Mouse (Mus musculus) spleen, adult 18-20 months (tissue): ENCODE measurements around the gene Ccdc84.
"Not testable (repeated sequence)": the region's sequence is repeated elsewhere in the genome, so short reads cannot be mapped to it uniquely, and the experiment has no call there.

Experiments used
- DNase-seq, 2 experiments: peaks; one replicate each; pipeline ENCODE4 v3.0.0; 2022; ENCODE audit warnings: mixed read lengths in 2 of 2

Ccdc84 gene

DNA sequence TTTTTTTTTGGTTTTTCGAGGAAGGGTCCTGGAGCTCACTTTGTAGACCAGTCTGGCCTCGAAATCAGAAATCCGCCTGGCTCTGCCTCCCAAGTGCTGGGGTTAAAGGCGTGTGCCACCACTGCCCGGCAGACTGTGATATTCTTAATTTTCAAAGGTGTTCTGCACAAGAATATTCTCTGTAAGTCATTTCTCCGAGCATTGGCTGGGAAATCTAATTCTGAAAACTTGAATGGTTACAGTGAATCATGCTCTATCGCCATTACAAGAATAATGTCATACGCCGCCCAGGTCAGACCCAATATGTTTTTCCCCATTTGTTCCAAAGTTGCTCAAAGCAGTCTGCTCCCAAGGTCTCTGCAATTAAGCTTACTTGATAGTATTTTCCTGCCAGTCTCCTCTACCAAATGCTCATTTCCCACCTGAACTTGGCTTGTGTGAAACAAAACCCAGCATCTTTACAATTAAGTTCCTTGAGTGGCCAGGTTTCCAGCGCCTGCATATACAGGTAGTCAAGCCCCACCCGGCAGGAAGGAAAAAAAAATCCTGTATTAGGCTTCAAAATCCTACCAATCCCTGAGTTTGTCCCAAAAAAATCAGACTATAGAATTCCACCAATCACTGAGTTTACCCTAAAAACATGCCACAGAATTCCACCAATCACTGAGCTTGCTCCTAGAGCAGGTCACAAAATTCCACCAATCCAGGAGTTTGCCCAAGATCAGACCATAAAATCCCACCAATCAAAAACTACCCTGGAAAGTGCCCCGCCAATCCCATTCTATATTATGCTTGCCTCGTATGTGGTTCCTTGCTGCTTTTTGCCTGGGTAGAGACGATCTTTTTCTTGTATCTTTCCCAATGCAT, at the start of gene Ccdc84:
Gene Ccdc84, minus strand, starts transcription at position 51 of the 867 bp plus-strand sequence.
- DNase-seq = no peak

DNA sequence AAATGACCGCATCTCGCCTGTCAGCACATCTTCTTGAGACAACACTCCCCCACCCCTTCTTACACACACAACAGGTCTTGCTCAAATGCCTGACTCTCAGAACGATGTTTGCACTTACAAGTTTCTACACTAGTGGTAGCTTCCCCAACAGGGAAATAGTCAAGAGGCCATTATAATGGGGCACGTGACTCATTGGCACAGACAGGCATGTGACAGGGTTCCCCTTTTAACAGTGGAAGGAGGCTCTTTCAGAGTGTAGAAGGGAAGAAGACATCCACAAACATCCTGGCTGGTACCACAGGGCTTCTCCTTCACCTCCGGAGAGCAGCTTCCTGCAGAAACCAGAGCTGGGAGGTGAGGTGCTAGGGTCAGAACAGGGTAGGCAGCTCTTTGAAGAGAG, 43.6 kb upstream of the Ccdc84 start:
- peak in 1 of 2 experiments; percentile 10 for DNase-seq

DNA sequence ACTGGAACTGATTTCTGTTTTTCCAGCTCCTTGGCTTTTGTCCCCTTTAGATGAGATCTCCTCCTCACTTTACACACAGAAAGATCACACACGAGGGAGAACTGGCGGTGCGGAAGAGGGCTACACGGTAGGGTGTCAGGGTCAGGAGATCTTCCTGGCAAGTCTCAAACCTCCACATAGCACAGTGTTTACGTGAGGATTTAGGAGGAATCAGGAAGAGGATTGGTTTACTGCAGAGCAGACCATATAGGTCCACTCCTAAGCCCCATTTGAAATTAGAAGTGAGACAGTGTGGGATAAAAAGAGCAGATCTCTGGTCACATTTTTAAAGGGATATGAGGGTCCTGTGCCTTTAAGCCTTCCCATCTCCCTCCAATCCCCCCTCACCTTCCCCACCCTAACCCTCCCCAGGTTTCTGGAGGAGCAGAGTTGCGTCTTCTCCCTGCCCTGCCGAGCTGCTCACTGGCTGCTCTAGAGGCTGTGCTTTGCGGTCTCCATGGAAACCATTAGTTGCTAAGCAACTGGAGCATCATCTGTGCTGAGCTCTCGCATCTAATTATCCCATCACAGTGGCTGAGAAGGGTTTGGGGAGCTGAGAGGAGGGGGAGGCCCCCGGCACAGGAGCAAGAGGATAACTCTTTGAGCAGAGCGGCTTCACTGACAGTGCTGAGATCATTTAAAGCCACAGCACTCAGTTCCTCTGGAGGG, 38.8 kb upstream of the Ccdc84 start:
- DNase-seq = no peak

DNA sequence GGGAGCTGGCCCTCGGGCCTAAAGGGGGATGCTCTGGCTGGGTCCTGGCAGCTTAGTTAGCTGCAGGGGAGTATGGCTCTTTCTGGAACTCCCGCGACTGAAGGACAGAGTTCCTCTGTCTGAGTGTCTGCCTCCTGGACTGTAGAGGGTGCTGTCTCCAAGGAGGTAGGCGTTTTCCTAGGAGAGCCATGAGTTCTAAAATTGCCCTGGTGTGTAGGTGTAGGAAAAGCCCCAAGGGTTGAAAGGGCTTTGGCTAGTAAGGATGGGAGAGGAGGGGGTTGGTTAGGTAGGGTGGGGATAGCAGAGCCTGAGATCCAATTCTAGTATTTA, 36.5 kb upstream of the Ccdc84 start, which contains the start of gene Upk2:
Gene Upk2, minus strand, starts transcription at position 86 of the 330 bp plus-strand sequence.
- DNase-seq = no peak

DNA sequence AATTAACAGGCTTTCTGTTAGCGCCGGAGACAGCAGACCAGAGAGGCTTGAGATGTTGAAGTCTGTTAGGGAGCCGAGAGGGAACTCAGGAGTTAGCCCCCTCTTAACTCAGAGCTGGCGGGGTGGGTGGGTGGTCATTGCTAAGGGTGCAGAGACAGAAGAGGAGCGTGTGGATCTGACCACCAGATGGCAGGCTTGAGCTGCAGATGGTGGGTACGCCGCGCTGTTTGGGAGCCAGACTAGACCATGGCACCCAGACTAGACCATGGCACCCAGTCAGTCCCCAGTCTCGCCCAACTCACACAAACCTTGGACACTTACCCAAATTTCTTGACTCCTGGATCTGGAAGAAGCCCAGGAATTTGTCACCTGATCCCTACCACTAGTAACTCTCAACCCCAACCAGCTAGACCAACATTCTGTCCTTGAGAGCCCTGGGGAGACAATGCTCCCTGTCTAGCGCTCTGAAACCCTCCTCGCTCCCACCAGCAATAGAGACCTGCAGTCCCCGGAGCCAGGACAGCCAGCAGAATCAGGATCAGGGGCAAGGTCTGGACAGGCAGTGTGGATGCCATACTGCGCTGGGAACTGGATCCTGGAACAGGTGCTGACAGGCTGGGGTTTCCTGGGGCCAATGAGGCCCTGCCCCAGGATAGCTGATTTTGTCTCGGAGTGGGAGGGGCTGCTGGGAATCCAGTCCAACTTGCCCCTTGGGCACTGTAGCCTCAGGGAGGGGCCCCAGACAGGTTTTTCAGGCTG, 35.9 kb upstream of the Ccdc84 start:
- DNase-seq = peak; percentile 64 to 87

DNA sequence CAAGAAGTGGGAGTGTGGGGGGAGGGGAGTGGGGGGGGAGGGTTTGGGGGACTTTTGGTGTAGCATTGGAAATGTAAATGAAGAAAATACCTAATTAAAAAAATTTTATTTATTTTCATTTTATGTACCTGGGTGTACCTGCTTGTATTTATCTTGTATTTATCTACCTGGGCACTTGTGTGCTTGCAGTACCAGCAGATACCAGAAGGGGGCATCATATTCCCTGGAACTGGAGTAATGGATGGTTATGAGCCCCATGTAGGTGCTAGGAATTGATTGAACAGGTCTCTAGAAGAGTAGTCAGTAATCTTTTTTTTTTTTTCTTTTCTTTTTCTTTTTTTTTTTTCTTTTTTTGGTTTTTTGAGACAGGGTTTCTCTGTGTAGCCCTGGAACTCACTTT, 32.0 kb upstream of the Ccdc84 start:
- peak in 1 of 2 experiments; percentile 24 for DNase-seq

DNA sequence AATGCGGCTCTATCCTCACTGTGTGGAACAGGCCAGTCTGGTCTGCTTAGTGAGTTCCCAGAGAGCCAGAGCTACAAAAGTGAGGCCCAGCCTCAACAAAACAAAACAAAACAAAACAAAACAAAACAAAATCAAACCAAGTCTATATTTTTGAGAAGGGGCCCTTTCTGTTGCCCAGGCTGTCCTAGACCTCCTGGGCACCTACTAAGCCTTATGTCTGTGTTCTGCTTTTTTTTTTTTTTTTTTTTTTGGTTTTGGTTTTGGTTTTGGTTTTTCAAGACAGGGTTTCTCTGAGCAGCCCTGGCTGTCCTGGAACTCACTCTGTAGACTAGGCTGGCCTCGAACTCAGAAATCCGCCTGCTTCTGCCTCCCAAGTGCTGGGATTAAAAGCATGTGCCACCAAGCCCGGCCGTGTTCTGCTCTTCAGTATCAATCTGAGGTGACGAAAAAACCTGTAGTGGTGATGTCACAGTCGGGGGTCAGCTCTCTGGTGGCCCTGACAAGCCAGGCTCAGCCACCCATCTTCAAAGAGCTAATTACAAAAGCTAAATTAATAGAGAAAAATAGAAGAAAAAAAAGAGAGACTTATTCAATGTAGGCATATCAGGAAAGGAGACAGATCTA, 26.1 kb upstream of the Ccdc84 start:
- not testable (repeated sequence) for DNase-seq

DNA sequence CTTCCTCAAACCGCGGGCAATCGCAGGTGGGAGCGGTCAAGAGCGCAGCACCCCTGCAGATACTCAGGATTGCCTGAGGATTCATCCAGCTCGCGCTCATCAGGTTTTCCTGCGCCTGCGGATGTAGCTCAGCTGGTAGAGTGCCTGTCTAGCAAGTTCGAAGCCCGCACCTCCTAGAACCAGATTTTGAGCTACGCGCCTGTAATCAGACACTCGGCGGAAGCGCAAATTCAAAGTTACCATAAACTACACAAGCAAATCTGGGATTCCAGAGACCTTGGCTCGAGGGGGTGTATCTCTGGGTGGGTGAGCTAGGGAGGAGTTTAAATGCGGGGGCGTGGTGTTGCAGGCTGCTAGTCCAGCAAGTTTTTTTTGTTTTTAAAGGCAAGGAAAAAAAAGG, 22.6 kb upstream of the Ccdc84 start, which contains the start of gene Foxr1:
Gene Foxr1, minus strand, starts transcription at position 176 of the 400 bp plus-strand sequence.
- no peak for DNase-seq

DNA sequence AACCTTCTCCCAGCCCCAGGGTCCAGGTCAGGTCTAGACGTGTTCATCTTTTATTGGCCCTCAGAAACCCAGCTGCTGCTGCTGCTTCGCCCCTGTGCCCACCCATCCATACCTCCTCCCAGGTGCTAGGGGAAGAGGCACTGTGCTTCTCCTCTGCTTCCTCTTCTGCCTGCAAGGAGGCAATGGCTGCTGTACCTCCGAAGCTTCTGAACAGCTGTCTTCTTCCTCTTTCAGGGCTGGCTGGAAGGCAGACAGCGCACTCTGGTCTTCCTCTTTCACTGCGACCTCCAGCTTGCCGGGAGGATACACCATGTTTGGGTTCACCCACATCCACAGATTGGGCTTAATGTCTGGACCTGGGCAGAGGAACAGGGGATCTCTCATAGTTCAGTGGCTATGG, 17.4 kb upstream of the Ccdc84 start:
- DNase-seq = peak; percentile 45 to 49

DNA sequence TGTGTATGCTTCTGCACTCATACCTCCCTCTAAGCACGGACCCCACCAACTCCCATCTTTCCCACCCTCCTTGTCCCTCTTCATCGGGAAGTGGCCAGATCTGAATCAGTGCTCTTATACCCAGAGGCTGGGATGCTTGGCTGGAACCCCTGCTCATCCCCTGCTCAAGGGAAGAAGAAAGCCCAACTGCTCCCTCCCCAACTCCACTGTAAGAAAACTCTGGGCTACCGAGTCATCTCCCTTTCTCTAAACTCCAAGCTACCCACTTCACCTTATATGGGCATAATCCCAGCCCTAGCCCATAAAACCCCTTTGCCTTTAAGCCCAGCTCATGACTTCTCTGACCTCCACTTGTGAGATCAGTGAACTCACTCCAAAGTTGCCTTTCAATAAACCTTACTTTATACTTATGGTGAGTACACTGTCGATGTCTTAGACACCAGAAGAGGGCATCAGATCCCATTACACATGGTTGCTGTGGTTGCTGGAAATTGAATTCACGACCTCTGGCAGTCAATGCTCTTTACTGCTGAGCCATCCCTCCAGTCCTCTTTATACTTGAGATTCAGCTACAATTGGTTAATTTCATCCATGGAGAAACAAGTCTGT, 14.3 kb upstream of the Ccdc84 start:
- no peak for DNase-seq

DNA sequence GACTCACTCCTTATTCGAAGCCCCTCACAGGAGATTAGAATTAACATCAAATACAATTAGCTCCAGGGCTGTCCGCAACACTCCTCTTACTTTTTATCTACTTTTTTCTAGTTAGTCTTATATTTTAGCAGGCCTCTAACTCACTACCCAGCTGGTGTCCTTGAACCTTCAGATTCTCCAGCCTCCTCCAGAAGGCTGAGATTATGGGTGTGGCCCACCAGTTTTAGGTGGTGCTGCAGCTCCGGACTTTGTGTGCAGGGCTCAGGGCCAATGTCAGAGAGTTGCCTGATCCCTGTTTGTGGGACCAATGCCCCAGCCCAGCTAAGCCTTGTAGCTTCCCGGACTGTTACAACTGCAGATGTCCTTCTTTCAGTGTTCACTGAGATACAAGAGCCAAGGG, 5.2 kb upstream of the Ccdc84 start:
- no peak for DNase-seq

DNA sequence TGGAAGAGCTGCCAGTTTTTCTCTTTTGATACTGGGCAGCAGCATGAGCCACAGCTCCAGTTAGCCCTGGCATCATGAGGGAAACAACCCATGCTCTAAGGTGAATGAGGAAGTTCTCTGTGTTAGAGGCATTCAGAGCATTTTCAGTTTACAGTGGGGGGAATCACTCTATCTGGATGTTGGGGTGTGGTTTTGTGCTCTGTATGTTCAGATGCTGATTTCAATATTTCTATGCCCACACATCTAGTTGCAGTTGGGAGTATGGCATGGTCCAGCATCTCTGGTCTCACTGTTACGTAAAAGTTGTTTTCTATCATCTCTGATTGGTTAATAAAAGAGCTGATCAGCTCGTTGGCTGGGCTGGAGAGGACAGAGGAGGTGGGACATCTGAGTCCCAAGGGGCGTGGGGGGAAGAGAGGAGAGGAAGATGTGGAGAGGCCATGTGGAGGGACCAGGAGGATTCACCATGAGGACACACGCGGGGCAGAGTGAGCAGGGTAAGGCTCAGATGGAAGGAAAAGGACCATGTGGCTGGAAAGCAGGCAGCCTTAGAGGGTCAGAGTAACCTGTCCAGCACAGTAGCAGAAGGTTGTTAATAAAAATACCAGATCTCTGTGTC, 2.0 kb upstream of the Ccdc84 start:
- no peak for DNase-seq

DNA sequence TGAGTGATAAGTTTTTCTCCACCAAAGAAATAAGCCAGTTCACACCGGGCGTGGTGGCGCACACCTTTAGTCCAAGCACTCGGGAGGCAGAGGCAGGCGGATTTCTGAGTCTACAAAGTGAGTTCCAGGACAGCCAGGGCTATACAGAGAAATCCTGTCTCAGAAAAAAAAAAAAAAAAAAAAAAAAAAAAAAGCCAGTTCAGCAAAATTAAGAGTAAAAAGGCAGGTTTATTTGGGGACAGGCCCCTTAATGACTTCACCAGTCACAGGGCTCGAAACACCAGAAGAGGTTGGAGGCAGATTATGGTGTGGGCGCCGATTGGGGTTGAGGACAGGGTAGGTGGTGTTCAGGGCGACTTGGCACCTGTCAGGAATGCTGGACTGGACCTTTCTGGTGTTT, 1.4 kb upstream of the Ccdc84 start:
- not testable (repeated sequence) for DNase-seq

DNA sequence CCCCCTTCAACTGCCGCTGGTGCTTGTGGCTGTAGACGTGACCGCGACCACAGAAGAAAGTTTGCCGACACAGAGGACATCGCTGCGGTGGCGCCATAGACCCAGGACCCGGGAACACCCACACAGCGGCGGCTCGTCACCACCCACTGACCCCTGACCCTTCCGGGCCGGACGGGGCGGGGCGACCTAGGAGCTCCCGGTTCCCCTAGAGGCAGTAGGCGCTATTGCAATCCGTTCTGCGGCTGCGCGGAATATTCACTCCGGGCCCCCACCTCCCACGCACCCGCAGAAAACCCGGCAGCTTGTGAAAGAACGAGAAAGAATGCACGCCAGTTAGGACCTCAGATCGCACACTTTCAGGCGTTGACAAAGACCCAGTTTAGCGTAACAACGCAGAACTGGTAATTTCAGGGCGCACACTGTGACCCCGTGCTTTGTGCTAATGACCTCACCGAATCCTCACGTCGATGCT, 441 bp downstream of the Ccdc84 start:
- peak; percentile 88 to 96 for DNase-seq

DNA sequence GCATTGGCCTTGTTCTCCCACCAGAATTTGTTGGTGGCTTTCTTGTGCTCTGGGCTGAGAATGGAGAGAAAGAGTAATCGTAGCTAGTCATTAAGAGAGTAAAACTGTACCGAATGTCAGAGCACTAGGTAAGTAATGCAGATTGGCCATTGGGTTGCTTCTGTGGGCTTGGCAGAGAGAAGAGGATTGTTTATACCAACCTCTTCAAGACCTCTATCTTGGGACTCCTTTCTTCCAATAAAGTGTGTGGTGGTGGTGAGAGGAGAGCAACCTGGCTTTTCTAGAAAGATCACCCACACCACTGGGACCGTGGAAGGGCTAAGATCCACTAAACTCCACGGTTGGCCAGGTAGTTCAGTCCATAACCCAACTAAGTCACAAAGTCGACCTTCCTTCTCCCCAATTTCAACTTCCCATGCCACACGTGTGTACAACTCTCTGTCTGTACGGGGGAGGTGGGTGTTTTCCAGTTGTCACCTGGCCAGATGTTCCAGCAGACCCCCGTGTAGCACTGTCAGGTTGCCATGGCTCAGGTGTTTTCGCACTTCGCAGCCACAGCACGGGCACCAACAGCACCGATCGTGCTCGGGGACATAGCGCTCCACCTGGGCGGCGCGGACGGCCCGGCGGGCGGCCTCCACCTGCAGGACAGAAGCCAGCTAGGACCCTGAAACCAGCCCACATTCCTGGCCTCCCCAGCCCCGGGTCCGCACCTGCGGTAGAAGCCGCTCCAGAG, 1.0 kb downstream of the Ccdc84 start:
- DNase-seq = no peak

DNA sequence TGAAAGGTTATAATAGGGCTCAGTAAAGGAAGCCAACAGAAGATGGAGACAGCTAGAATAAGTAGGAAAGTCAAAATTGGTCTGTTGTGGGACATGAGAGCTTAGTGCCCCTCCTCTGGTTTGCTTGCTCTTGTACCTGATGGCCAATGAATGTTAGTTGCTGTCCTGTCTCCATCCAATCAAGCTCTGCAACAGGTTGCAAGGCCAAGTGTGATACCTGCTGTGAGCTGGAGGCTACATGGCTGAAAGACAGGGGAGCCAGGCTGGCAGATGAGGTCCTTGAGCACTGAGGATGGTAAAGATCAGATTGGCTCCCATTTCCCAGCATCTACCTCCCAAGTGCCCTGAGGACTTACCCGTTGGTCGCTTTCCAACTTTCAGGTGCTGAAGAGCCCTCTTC, 5.6 kb downstream of the Ccdc84 start:
- no peak for DNase-seq

DNA sequence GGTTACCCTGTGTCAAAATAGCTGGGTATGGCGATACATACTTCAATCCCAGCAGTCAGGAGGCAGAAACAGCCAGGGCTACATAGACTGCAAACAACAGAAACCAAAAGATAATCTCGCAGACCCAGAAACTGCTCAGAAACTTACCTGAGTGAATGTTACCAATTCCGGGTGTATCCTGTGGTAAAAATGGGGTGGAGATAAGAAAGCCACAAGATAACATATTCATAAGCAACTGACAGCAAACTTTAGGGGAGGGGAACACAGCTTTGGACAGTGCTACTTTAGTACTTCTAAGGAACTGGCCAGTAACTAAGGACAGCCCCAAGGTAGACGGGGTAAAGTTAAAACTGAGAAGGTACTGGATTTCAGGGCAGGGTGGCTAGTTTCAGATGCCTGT, 6.1 kb downstream of the Ccdc84 start:
- no peak for DNase-seq

DNA sequence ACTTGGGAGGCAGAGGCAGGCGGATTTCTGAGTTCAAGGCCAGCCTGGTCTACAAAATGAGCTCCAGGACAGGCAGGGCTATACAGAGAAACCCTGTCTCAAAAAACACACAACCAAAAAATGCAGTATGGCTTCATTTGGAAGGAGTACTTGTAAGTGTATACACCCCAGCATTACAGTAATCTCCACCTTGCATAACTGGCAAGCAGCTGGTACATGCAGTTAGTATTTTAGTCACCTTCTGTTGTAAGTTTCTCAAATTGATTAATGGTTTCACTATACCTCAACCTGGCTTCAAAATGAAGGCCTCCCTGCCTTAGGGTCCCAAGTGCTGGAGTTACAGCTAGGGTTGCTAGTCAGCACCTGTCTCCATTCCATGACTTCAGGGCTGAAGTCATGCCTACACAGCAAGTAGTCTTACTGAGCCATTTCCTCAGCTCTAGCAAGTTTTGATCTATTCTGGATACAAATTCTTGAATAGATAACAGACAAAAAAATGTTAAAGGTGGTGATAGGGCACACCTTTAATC, 6.7 kb downstream of the Ccdc84 start:
- no peak for DNase-seq

DNA sequence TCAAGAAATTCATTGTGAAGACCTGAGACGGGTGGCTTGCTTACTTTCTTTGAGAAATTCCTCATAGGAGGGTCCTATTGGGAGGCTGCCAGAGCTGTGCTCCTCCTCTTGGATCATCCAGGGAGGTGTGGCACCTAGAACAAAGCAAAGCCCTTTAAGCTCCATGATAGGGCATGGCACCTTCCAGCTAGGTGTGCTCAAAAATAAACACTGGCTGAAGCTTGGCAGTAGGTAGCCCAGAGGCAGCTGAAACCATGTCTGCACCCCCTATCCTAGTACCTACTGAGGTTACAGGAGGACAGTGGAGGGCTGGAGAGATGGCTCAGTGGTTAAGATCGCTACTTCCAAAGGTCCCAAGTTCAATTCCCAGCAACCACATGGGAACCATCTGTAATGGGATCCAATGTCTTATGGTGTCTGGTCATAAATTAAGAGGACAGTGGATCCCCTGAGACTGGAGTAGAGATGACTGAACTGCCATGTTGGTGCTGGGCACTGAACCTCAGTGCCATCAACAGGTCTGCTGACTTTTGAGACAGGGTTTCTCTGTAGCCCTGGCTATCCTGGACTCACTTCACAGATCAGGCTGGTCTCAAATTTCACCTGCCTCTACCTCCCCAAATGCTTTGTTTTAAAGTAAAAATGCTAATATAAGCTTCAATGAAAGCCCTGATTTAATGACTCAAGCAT, 7.6 kb downstream of the Ccdc84 start:
- DNase-seq = no peak

DNA sequence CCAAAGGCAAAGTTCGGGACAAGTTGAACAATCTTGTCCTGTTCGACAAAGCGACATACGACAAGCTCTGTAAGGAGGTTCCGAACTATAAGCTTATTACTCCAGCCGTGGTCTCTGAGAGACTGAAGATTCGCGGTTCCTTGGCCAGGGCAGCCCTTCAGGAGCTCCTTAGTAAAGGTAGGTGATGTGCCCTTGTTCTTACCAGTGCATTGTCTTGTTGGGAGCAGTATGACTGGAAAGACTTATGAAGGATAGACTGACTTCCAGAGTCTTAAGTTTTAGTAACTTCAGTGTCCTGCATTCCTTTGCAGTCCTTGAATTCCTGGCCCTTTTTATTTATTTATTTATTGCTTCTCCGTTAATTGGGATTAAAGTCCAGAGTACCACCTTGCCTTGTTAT, 9.7 kb downstream of the Ccdc84 start:
- DNase-seq = not testable (repeated sequence)
